Mouse (Mus musculus): ENCODE measurements at regions not wholly inside any gene's neighbourhood (a gene's known extent, or its start where the extent isn't known, plus 50 kb on each side); places are given as distances from the start of the nearest gene placed in this dataset.
"Not testable (repeated sequence)": the region's sequence is repeated elsewhere in the genome, so short reads cannot be mapped to it uniquely, and the experiment has no call there.

DNA sequence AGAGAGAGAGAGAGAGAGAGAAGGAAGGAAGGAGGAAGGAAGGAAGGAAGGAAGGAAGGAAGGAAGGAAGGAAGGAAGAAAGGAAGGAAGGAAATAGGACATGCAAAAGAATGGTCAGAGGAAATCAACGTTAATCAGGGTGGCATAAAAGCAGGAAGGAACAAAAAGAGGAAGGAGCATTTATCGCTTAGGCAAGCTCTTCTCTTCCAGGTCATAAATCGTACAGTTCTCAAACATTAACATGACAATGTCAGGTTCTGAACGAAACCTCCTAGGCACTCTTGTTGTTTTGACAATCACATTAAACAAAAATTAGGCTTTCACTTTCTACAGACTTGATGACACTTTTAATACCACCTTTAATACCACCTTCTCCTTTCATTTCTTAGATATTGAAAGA is 594.0 kb downstream of the Efna5 start:
- no peak for DNase-seq (ENCODE audit: low spot score)

DNA sequence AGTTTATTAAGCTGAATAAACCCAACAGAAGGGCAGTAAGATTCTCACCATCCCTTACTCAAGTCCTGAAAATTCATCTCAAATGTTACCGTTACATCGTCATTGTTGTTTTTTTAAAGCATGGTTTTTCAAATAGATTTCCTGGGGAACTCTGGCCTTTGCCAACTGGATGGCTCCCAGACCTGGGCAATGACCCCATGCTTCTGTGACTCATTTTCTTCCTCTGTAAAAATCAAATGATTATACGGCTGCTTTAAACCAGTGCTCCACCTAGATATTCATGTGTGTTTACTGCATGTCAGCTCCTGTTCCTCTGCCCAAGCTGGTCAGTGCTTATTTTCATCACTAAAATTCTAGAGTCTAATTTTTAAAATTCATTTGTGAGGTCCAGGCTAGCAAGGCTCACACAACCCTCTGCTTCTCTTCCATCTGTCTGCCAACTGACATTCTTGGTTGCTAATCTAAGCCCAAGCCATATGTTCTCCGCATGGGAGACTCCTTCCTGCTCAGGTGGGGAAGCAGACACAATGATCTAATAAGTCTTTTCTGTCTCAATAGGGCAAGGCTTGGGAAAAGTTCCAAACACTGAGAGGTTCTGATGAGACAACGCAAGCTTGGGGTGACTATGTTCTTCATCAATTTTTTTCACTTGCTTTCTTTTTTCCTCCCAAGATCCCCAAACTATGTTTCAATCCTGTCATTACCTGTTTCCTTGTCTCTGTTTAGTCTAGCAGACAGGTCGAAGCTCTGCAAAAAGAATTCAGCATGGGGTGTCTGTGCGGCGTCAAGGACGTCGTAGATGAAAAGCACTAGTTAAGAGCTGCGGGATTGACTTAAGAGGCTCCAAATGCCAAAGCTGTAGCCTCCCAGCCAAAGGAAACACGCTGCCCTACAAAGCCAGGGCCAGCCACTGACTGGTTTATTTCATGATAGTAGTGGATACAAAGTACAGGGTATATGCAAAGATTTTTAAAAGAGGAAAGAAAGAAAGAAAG is 594.7 kb downstream of the Efna5 start:
- DNase-seq (ENCODE audit: low spot score) = no peak

- no peak for DNase-seq (ENCODE audit: low spot score)
These were observed 600.9 kb downstream of the Efna5 start for GRCm38 (mm10) chr17:62280201-62280600.

- DNase-seq (ENCODE audit: low spot score) = no peak
These were observed 609.7 kb downstream of the Efna5 start for GRCm38 (mm10) chr17:62271399-62271798.

DNA sequence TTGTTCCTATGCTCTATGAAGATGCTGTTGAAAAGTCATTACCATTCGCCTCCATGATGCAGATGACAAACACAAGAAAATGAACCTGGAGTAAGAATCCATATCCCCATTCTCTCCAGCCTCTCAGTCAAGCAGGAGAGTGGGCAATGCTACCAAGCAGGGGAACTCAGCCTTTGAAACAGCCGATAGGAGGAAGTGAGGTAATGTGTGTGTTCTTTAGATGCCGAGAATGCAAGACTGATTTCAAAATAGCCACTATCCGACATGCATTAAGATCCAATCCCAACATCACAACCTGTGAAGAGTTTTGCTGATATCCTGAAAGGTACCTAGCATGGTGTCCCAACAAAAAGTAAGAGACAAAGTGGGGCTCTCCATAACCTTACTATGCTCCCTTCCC is 611.8 kb downstream of the Efna5 start:
- no peak for DNase-seq (ENCODE audit: low spot score)

DNA sequence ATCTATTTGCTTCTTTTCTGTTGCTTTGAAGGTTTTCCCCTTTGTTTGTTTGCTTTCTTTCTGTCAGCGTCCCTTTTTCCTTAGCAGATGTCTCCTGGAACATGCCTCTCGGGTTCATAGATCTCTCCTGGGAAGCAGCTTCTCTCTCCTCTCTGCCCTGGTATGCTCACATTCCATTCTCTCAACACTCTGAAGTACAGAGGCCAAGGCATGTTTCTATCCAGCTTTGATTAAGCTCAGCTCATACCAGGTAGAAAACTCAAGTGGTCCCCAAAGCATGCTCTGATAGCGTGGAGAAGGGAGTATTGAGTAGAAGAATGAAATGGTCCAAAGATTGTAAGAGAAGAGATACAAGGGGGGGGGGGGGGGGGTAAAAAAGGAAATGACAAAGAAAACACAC is 627.7 kb downstream of the Efna5 start:
- no peak for DNase-seq (ENCODE audit: low spot score)

- no peak for DNase-seq (ENCODE audit: low spot score)
These were observed 633.1 kb downstream of the Efna5 start for GRCm38 (mm10) chr17:62248011-62248410.

DNA sequence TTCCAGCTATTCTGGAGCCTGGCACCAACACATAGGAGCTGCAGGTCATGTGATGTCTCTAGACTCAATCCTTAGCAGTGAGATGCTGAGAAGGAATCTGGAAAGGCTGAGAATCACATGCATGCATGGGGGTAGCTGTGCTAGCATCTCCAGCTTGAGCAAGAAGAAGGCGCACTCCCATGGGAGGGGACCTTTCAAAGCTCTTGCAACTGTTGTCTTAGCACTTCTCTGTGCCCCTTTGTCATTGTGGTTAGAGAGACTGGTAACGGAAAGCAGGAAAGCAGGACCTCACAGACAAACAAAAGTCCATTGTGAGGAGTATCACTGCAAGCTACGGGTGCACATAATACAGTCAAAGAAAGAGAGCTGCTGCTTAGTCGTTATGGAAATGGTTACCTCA is 634.5 kb downstream of the Efna5 start:
- DNase-seq (ENCODE audit: low spot score) = no peak

DNA sequence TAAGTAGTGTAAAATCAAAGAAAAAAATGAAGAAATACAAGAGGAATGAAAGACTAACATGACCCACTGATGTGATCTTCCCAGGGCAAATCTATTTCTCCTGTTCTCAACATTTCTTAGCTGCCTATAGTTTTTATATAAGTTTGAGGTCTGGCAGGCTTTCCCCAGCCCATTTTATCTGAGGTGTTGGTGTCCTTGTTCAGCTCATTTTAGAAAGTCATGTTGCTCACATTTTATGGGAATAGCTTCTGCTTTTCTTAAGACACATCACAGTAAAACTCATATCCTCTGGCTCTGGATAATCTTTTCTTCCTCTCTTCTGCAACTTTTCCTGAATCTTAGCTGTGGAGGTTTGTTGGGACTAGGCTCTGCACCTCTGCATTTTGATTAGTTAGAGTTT is 650.2 kb downstream of the Efna5 start:
- no peak for DNase-seq (ENCODE audit: low spot score)

GRCm38 (mm10) chr17:62210441-62211025 is 670.6 kb downstream of the Efna5 start:
- no peak for DNase-seq (ENCODE audit: low spot score)

- DNase-seq (ENCODE audit: low spot score) = no peak
These were observed 678.5 kb downstream of the Efna5 start for GRCm38 (mm10) chr17:62202658-62203057.

GRCm38 (mm10) chr17:62200491-62200890 is 680.6 kb downstream of the Efna5 start:
- no peak for DNase-seq (ENCODE audit: low spot score)

GRCm38 (mm10) chr17:62199559-62199958 is 681.6 kb downstream of the Efna5 start:
- no peak for DNase-seq (ENCODE audit: low spot score)

DNA sequence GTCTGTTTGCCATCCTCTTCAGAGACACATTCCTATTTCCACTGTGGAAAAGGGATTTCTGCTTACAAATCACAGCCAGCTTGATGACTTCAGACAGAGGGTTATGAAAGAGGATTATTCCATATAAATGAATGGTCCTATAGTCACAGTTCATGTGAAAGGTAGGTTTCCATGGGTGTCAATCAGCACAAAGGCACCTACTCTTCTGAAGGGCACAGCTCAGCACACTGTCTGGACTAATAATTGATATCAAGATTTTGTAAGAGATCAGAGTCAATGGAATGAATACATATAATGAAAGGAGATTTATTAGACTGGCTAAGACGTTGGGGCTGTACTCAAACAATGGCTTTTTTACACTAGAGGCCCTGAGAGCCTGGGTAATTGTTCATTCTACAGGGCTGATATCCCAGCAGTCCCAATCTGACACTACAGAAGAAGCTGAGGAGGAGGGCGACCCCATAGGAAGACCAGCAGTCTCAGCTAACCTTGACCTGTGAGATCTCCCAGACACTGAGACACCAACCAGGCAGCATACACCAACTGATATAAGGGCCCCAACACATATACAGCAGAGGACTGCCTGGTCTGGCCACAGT is 702.4 kb downstream of the Efna5 start:
- no peak for DNase-seq (ENCODE audit: low spot score)

DNA sequence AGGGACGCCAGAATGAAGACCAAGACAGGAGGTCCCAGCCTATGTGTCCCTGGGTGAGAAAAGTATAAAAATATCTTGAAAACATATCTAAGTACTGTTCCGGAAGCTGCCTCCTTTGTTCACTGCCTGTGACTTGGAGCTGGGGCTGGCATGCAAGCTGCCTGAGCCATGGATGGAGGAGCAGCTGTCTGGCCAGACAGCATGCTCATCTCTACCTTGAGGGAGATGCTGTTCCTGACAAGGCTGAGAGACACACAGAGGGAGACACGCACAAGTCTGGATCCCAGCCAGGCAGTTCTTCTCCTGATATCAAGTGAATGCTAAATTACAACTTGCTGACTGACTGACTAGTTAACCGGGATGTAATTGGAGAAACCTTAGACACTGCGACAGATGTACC is 704.8 kb downstream of the Efna5 start:
- no peak for DNase-seq (ENCODE audit: low spot score)

DNA sequence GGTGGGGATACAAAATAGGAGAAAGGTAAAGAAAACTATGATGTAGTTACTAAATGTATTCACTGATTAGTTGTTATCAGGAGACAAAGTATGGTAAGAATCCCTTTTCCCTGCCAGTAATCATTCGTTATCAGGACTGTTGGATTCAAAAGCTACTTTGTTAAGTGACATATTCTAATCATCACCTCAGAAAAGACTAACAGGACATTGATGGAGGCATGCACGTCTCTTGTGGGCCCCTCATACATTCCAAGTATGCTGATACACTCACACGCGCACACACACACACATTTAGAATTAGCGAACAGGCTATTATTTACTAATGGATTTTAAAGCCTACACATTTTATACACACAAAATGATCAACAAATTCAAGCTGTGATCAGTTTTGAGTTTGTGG is 708.8 kb downstream of the Efna5 start:
- no peak for DNase-seq (ENCODE audit: low spot score)

DNA sequence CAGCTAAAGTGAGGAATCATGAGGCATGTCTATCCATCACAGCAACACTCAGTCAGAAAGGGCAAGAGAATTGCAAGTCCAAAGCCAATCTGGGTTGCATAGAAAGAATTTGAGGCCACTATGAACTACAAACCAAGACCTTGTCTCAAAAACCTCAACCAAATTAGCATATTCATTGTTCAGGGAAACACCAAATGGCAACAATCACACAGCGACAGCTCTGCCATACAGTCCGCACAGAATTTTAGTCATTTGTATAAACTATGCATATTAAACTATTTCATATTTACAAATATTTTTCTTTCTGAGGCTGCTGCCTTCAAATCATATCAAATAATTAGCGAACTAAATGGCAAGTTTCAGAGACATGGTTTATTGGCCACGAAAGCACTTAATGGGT is 709.6 kb downstream of the Efna5 start:
- no peak for DNase-seq (ENCODE audit: low spot score)

DNA sequence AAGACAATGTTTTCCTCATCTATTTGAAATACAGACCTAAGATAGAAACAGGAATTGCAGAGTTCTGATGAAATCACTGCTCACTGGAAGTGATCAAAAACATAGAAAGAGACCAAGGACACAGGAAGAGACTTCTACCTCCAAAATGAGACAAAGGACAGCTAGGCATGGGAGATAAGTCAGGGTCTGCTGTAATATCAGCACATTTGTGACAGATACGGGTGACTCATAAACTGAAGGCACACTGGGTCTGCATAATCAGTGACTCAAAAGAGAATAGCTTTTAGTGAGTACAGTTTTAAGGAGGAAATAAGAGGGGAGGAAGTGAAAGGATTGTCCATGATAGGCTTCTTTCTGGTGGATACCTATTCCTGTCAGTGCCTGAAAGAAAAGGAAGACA is 719.7 kb downstream of the Efna5 start:
- no peak for DNase-seq (ENCODE audit: low spot score)

DNA sequence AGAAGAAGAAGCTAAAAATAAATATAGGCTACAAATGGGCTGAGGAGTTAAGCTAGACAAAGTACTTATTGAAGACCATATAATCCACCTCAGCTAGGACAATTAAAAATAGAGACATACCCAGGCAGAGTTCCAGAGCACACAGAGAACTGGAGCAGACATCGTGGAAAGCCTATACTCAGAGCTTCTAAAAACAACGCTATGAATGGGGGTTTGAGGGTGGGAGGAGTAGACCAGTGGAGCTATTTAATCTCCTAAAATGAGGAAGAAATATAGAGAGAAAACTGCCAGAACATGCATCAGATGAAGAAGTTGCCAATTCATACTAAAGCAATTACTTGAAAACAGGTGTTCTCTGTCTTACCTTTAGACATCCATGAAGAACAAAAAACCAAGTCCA is 720.8 kb downstream of the Efna5 start:
- DNase-seq (ENCODE audit: low spot score) = no peak

GRCm38 (mm10) chr17:62135050-62135449 is 746.1 kb downstream of the Efna5 start:
- no peak for DNase-seq (ENCODE audit: low spot score)

- DNase-seq (ENCODE audit: low spot score) = not testable (repeated sequence)
These were observed 769.4 kb downstream of the Efna5 start for GRCm38 (mm10) chr17:62111703-62112102.

DNA sequence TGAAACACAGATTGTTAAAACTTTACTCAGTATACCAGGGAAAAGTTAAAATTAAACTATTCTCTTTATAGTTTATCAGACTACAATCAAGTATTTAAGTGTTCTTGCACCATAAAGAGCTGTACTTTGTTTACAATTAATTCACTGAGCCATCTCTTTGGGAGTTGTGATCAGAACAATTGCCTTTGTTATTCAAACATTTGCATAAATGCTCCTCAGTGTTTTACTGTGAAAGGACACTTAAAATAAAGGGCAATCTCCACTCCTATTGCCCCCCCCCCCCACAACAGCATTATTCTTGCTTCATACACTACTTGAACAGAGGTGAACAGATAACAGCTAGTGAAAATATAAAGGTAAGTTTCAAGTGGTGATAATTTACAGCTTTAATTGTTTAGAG is 772.1 kb downstream of the Efna5 start:
- no peak for DNase-seq (ENCODE audit: low spot score)

DNA sequence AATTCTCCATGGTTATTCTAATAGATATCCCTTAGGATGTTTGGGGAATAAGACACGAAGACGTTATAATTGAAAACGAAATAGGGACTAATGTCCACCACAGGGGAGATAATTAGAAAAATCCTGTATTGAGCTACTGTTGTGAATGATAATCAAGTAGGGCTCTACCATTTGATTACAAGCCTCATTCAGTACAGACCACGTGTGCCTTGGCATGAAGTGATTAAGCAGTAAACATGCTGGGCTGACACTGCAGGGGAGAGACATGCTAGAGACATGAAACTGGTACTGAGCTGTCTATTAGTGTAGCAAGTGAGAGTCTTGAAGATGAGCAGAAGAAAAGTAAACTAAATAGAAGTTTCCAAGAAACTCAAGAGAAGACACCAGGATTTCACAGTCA is 797.8 kb downstream of the Efna5 start:
- no peak for DNase-seq (ENCODE audit: low spot score)
